Mouse (Mus musculus) small intestine, adult 2 months (tissue): ENCODE measurements around the gene Epha7. TPM values are rescaled to one million over a fixed set of nuclear protein-coding genes. Genes with fewer than 3 reads are reported as not detected.

ENCODE experiments used
- H3K27ac ChIP-seq: fragments of 200-500 bp; 2 replicates; pipeline ENCODE4 v1.5.1; 2012; ENCODE audit warnings: low read depth, low read length, control low read depth, inconsistent platforms; ENCODE audit not compliant: insufficient read depth
- H3K27me3 ChIP-seq: fragments of 200-500 bp; 2 replicates; pipeline ENCODE4 v1.6.1; 2012; ENCODE audit warnings: mild to moderate bottlenecking, moderate library complexity, low read length, inconsistent platforms; ENCODE audit not compliant: control insufficient read depth, insufficient read depth
- H3K36me3 ChIP-seq: fragments of 200-500 bp; 2 replicates; pipeline ENCODE4 v1.6.1; 2012; ENCODE audit warnings: mild to moderate bottlenecking, low read length, control low read depth, inconsistent platforms; ENCODE audit not compliant: control insufficient read depth, insufficient read depth
- H3K4me1 ChIP-seq: fragments of 200-500 bp; 2 replicates; pipeline ENCODE4 v1.6.1; 2012; ENCODE audit warnings: low read length, inconsistent platforms, mixed read lengths; ENCODE audit not compliant: control insufficient read depth, insufficient read depth, insufficient read length
- H3K4me3 ChIP-seq: fragments of 200-500 bp; 2 replicates; pipeline ENCODE4 v1.5.1; 2012; ENCODE audit warnings: low read depth, mild to moderate bottlenecking, control low read depth, inconsistent platforms, low read length, moderate library complexity
- CTCF ChIP-seq: fragments of 200-500 bp; IDR thresholded peaks from 2 replicates; pipeline ENCODE4 v1.5.1; 2012; ENCODE audit warnings: low read depth, mild to moderate bottlenecking, control low read depth, inconsistent platforms, low read length, moderate library complexity, mixed read lengths; ENCODE audit not compliant: insufficient replicate concordance, insufficient read length; ENCODE audit errors: extremely low read depth
- POLR2A ChIP-seq: fragments of 200-500 bp; IDR thresholded peaks from 2 replicates; pipeline ENCODE4 v1.6.1; 2012; ENCODE audit warnings: low read depth, mild to moderate bottlenecking, control low read depth, inconsistent platforms, low read length, moderate library complexity
- WGBS: fragments of 180-500 bp; shearing (Covaris S2); methylation state at CpG from one replicate; pipeline ENCODE4 v1.1.7; 2018; 5-methylcytosine and 5-hydroxymethylcytosine counted together
- polyA plus RNA-seq: library from polyadenylated mRNA; depleted of rRNA; stranded (reverse); fragments of >200 nt; gene quantifications from 2 replicates; pipeline ENCODE4 v1.2.3, GENCODE M21; 2012

The Epha7 gene
- polyA plus RNA-seq, 1 experiment = 0.16 TPM

- WGBS = 1% methylated on average over 15 of the region's 15 CpGs
- Histone ChIP-seq H3K27ac (no peak overlapping the region), H3K4me3 (peak overlapping the region; percentile 55)
Measured at GRCm38 (mm10) chr4:28815621-28815920, 2.6 kb downstream of the Epha7 start.

DNA sequence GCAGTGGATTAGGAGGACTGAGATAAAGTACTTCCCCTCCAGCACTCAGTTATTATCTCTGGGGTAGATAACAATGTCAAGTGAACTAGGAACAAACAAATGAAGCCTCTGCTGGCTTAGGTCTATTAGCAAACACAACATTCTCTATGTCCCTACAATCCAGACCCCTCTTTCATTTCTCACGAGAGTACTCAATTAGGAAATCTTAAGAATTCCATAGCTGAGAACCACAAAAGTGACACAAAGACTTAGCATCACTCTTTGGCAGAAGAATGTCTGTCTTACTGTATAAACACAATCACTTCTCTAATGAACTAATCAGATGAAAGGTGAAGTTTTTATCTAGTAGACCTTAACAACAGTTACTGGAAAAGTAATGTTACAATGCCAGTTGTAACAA is 10.7 kb downstream of the Epha7 start:
- WGBS = 65% methylated on average over 1 of the region's 1 CpGs

More at GRCm38 (mm10) chr4:28815621-28815920, 2.6 kb downstream of the Epha7 start:
- H3K4me1 ChIP-seq = peaks cover 12% of the 10 kb centered on the region
- no peak for TF ChIP-seq CTCF
- no peak for TF ChIP-seq POLR2A
- no peaks in the 10 kb centered on the region for H3K36me3 ChIP-seq
- H3K27me3 ChIP-seq = peaks cover 29% of the 10 kb centered on the region

DNA sequence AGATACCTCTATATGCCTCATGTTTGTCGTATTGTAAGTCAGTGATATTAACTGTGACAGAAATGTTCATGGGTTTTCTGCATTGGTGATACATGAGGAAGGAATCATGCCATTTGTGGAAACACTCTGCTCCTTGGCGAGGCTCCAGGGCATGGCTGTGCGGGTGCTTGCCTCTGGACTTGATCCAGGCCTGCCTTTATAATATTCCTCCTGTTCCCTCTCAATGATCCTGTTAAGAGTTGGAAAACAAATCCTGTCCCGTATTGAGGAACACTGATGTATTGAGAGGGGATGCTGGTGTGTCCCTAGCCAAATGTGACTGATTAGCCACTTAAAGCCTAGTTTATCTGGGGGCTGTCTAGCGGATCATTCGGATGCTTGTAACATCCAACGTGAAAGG is 11.7 kb downstream of the Epha7 start:
- H3K27me3 ChIP-seq = no peaks in the 10 kb centered on the region
- no peak overlapping the region for H3K27ac ChIP-seq
- H3K36me3 ChIP-seq = no peaks in the 10 kb centered on the region
- TF ChIP-seq POLR2A (no peak), CTCF (no peak)
- no peak overlapping the region for H3K4me3 ChIP-seq
- H3K4me1 ChIP-seq = no peaks in the 10 kb centered on the region
- 57% methylated on average over 7 of the region's 7 CpGs for WGBS

More for the DNA sequence above, 10.7 kb downstream of the Epha7 start:
- no peaks in the 10 kb centered on the region for H3K36me3 ChIP-seq
- H3K4me3 ChIP-seq = no peak overlapping the region
- H3K4me1 ChIP-seq = no peaks in the 10 kb centered on the region
- TF ChIP-seq POLR2A = no peak
- TF ChIP-seq CTCF = no peak
- H3K27me3 ChIP-seq = no peaks in the 10 kb centered on the region
- no peak overlapping the region for H3K27ac ChIP-seq

GRCm38 (mm10) chr4:28837669-28838068 is 24.7 kb downstream of the Epha7 start:
- Histone ChIP-seq H3K27me3 (no peaks in the 10 kb centered on the region), H3K4me3 (no peak overlapping the region), H3K4me1 (no peaks in the 10 kb centered on the region), H3K36me3 (no peaks in the 10 kb centered on the region), H3K27ac (no peak overlapping the region)
- TF ChIP-seq CTCF = no peak
- TF ChIP-seq POLR2A = no peak
- 77% methylated on average over 3 of the region's 3 CpGs for WGBS

DNA sequence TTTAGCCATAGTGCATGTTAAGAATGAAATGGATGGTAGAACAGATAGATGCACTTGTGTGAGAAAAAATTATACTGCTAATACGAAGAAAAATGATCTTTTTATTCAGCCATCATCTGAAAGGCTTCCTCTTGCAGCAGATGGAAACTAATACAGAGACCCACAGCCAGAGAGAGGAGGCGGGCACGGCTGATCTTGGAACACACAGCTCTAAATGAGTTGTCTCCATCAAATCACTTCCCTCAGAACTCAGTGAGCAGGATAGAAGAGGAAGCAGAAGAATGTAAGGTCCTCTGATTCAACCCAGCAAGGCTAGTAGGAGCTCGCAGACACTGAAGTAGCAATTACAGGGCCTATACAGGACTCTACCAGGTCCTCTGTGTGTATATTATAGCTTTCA is 33.4 kb downstream of the Epha7 start:
- Histone ChIP-seq H3K27me3 (no peaks in the 10 kb centered on the region), H3K27ac (no peak overlapping the region), H3K36me3 (no peaks in the 10 kb centered on the region), H3K4me3 (no peak overlapping the region), H3K4me1 (no peaks in the 10 kb centered on the region)
- WGBS = 87% methylated on average over 4 of the region's 4 CpGs
- TF ChIP-seq POLR2A (no peak), CTCF (no peak)

GRCm38 (mm10) chr4:28850388-28850787 is 37.5 kb downstream of the Epha7 start:
- H3K4me1 ChIP-seq = no peaks in the 10 kb centered on the region
- TF ChIP-seq CTCF = no peak
- TF ChIP-seq POLR2A = no peak
- H3K4me3 ChIP-seq = no peak overlapping the region
- H3K27ac ChIP-seq = no peak overlapping the region
- no peaks in the 10 kb centered on the region for H3K36me3 ChIP-seq
- no peaks in the 10 kb centered on the region for H3K27me3 ChIP-seq
- 59% methylated on average over 2 of the region's 2 CpGs for WGBS

DNA sequence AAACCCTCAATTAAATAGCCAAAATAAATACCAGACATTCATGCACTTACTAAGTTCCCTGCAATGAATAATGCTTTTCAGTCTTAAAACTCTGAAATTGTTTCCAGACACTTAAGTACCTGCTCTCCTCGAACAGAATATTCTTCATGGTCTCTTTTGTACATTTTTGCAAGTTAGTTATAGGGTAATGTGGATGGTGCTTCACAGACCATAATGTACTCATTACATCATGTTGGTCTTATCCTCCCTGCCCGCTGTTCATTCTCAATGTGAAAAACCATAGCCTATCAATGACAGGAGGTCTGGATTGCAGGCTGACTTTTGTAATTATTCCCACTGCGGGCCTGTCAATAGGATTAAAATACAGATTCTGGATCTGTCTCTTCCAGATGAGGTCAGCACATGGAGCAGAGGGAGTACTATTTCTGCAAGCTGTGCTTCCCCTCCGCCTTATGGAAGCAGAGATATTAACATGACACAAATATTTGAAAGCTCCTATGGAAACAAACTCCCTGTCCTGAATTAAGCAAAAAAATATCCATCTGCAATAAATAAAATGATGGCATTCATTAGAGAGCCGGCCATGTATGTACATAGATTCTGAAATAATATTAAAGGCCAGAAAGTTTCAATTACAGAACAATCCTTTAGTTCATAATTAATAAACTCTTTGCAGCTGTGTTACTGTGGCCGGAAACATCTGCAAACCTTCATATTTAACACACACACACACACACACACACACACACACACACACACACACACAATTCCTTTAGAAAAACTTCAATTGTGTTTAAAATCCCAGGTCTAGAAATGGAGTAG is 50.1 kb downstream of the Epha7 start:
- TF ChIP-seq POLR2A (no peak), CTCF (no peak)
- Histone ChIP-seq H3K4me1 (no peaks in the 10 kb centered on the region), H3K27ac (no peak overlapping the region), H3K4me3 (no peak overlapping the region), H3K27me3 (no peaks in the 10 kb centered on the region), H3K36me3 (no peaks in the 10 kb centered on the region)
- 78% methylated on average over 6 of the region's 6 CpGs for WGBS

DNA sequence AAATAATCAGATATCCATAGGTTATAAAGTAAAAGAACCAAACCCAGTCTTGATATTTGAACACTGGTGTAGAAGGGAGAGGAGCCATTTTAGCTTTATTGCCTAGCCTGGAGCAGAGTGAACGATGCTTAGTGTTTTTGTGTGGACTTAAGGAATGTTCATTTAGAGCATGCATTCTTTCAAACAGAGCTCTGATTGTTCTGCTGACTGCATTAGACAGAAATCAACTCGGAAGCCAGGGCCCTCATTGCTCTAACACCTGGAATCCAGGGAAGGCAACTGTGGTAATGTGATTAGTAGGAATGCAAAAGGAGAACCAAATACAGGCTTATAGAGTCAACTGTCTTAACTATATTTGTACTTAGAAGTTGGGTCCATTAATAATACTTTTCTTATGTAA is 53.5 kb downstream of the Epha7 start:
- 41% methylated on average over 2 of the region's 2 CpGs for WGBS
- Histone ChIP-seq H3K4me1 (no peaks in the 10 kb centered on the region), H3K4me3 (no peak overlapping the region), H3K27me3 (no peaks in the 10 kb centered on the region), H3K36me3 (no peaks in the 10 kb centered on the region), H3K27ac (no peak overlapping the region)
- TF ChIP-seq CTCF = no peak
- no peak for TF ChIP-seq POLR2A
